Mouse (Mus musculus) bone marrow, adult 2 months (tissue): Measurements from ENCODE around the gene Prrt2.

Experiments
- CTCF ChIP-seq: fragments of 200-500 bp; IDR thresholded peaks from 2 replicates; pipeline ENCODE4 v1.5.1; 2011; ENCODE audit warnings: low read length, control low read depth; ENCODE audit not compliant: control insufficient read depth, insufficient read depth
- POLR2A ChIP-seq: fragments of 200-500 bp; IDR thresholded peaks from 2 replicates; pipeline ENCODE4 v1.6.1; 2011; ENCODE audit warnings: low read depth, mild to moderate bottlenecking, control low read depth, low read length, borderline replicate concordance; ENCODE audit not compliant: control insufficient read depth

GRCm38 (mm10) chr7:127022528-127023271 is 1.7 kb upstream of the Prrt2 start:
- TF ChIP-seq CTCF (no peak), POLR2A (no peak)
